Mouse (Mus musculus): ENCODE data around the gene Fate1. TPM values are rescaled to one million over a fixed set of nuclear protein-coding genes. Genes with fewer than 3 reads are reported as not detected.

Fate1 gene
- polyA plus RNA-seq, 1 experiment from 2014 or later = 0.16 TPM

DNA sequence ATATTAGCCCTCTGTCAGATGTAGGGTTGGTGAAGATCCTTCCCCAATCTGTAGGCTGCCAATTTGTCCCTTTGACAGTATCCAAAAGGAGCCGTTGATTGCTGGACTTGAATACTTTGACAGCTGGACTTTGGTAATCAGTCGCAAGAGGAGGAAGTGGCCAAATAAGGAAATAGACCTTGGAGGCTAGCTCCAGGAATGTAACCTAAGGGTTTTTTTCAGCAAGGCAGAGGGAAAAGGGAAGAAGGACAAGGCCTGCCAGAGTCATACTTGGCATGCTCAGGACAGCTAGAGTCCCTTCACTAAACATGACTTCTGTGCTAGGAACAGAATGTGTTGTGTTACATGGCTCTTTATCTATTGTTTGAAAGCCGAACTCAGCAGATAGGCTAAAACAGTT is 7.7 kb downstream of the Fate1 start:
- no peaks in the 10 kb centered on the region for H3K9me3 ChIP-seq (ENCODE audit: control insufficient read depth, low read length)
- no peak for ATAC-seq (ENCODE audit: low read depth)
- H3K4me3 ChIP-seq (ENCODE audit: low read length) = no peak overlapping the region
- 39% methylated on average over 3 of the region's 3 CpGs for WGBS
- H3K9ac ChIP-seq (ENCODE audit: low read length) = no peak overlapping the region
- no peaks in the 10 kb centered on the region for H3K27me3 ChIP-seq (ENCODE audit: control insufficient read depth, insufficient read depth, low read depth, low read length)
- no peak overlapping the region for H3K4me2 ChIP-seq (ENCODE audit: low read depth, low read length)
- no peaks in the 10 kb centered on the region for H3K36me3 ChIP-seq (ENCODE audit: control insufficient read depth, insufficient read depth, low read length)
- H3K4me1 ChIP-seq (replicated peaks; ENCODE audit: control insufficient read depth, insufficient read depth, low read length) = peaks cover 3% of the 10 kb centered on the region; the same call in 1 of the 2 replicates
- peak overlapping the region; percentile 47; the same call in 1 of the 2 replicates for H3K27ac ChIP-seq (ENCODE audit: low read length)

DNA sequence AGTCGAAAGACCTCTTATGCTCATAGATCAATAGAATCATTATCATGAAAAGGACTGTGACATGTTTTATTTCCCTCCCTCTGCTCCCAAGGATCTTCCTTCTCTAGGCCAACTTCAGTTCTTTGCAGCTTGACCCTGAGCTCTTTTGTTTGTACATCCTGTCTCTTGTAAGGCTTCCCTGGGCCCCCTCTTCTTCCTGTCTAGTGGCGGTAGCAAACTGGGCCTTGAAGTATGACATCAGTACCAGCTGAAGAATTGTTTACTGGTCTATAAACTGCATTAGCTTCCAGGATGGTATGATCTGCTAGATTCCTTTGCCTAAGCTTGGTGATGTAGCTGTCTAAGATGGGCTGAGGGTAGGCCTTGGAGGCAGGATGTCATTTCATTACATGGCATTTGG is 8.5 kb downstream of the Fate1 start:
- WGBS = 48% methylated on average over 2 of the region's 2 CpGs
- H3K4me2 ChIP-seq (ENCODE audit: low read depth, low read length) = no peak overlapping the region
- peak; percentile 34; the same call in 1 of the 2 replicates for ATAC-seq (ENCODE audit: low read depth)
- H3K4me3 ChIP-seq (ENCODE audit: low read length) = no peak overlapping the region
- peaks cover 3% of the 10 kb centered on the region; the same call in 1 of the 2 replicates for H3K4me1 ChIP-seq (replicated peaks; ENCODE audit: control insufficient read depth, insufficient read depth, low read length)
- no peaks in the 10 kb centered on the region for H3K36me3 ChIP-seq (ENCODE audit: control insufficient read depth, insufficient read depth, low read length)
- no peak overlapping the region for H3K27ac ChIP-seq (ENCODE audit: low read length)
- H3K27me3 ChIP-seq (ENCODE audit: control insufficient read depth, insufficient read depth, low read depth, low read length) = no peaks in the 10 kb centered on the region
- no peaks in the 10 kb centered on the region for H3K9me3 ChIP-seq (ENCODE audit: control insufficient read depth, low read length)
- H3K9ac ChIP-seq (ENCODE audit: low read length) = no peak overlapping the region

DNA sequence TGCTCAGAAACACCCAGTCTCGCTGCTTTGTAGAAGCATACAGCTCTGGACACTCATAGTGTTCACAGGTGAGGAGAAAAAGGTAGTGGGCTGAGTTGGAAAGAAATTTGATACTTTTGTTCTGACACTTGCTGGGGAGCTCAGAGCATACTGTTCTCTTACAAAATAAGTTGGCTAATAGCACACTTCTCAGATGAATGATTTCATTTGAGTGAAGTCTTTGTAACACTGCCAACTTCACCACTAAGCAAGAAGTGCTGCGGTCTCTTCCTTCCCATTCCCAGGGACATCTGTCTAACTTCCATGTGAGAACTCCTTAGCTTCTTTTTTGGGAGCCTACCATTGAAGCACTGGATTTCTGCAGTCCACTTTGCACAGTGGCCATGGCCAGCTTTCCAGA is 10.4 kb downstream of the Fate1 start:
- Histone ChIP-seq H3K4me1 (replicated peaks; ENCODE audit: control insufficient read depth, insufficient read depth, low read length) (peaks cover 3% of the 10 kb centered on the region; the same call in 1 of the 2 replicates), H3K27ac (ENCODE audit: low read length) (peak overlapping the region; percentile 36; the same call in 1 of the 2 replicates), H3K4me2 (ENCODE audit: low read depth, low read length) (no peak overlapping the region), H3K27me3 (ENCODE audit: control insufficient read depth, insufficient read depth, low read depth, low read length) (no peaks in the 10 kb centered on the region), H3K9ac (ENCODE audit: low read length) (no peak overlapping the region), H3K9me3 (ENCODE audit: control insufficient read depth, low read length) (no peaks in the 10 kb centered on the region), H3K36me3 (ENCODE audit: control insufficient read depth, insufficient read depth, low read length) (no peaks in the 10 kb centered on the region), H3K4me3 (ENCODE audit: low read length) (no peak overlapping the region)
- peak; percentile 35; the same call in 1 of the 2 replicates for ATAC-seq (ENCODE audit: low read depth)
- 46% methylated on average over 2 of the region's 2 CpGs for whole genome bisulfite sequencing

DNA sequence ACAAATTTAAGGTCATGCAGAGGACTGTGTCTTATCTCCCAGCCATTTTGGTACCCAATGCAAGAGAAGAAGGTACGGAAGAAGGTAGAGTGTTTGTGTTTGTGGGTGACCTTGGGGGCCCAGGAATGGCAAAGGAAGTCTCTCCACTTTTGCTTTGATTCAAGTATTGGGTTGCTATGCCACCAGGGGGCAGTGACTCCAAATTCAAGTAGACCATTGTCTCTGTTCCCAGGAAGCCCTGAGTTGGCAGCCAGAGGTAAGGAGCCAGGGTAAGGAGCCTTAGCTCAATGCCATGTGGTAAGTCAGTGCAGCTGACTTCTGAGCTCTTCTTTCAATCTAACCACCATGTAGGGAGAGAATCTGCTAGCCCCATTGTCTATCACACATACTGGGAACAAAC is 11.0 kb downstream of the Fate1 start:
- 60% methylated on average over 1 of the region's 1 CpGs for WGBS
- H3K4me1 ChIP-seq (replicated peaks; ENCODE audit: control insufficient read depth, insufficient read depth, low read length) = peaks cover 3% of the 10 kb centered on the region; the same call in 1 of the 2 replicates
- ATAC-seq (ENCODE audit: low read depth) = peak; percentile 41; the same call in 1 of the 2 replicates

GRCm38 (mm10) chrX:71991549-71991948 is 18.8 kb downstream of the Fate1 start, which contains the start of gene Cnga2:
Gene Cnga2, plus strand, starts transcription at chrX:71991849.
- Histone ChIP-seq H3K9ac (ENCODE audit: low read length) (no peak within 1 kb of the TSS), H3K36me3 (ENCODE audit: control insufficient read depth, insufficient read depth, low read length) (no peaks in the 10 kb centered on the region), H3K27ac (ENCODE audit: low read length) (no peak within 1 kb of the TSS), H3K4me3 (ENCODE audit: low read length) (no peak within 1 kb of the TSS), H3K9me3 (ENCODE audit: control insufficient read depth, low read length) (no peaks in the 10 kb centered on the region), H3K27me3 (ENCODE audit: control insufficient read depth, insufficient read depth, low read depth, low read length) (no peaks in the 10 kb centered on the region; the same call in 1 of the 2 replicates), H3K4me1 (replicated peaks; ENCODE audit: control insufficient read depth, insufficient read depth, low read length) (no peaks in the 10 kb centered on the region), H3K4me2 (ENCODE audit: low read depth, low read length) (no peak within 1 kb of the TSS)
- no peak for ATAC-seq (ENCODE audit: low read depth)
- WGBS = 71% methylated on average over 3 of the region's 3 CpGs

More for the DNA sequence above, 11.0 kb downstream of the Fate1 start:
- Histone ChIP-seq H3K4me2 (ENCODE audit: low read depth, low read length) (no peak overlapping the region), H3K27ac (ENCODE audit: low read length) (no peak overlapping the region), H3K9me3 (ENCODE audit: control insufficient read depth, low read length) (no peaks in the 10 kb centered on the region), H3K9ac (ENCODE audit: low read length) (no peak overlapping the region), H3K27me3 (ENCODE audit: control insufficient read depth, insufficient read depth, low read depth, low read length) (no peaks in the 10 kb centered on the region), H3K36me3 (ENCODE audit: control insufficient read depth, insufficient read depth, low read length) (no peaks in the 10 kb centered on the region), H3K4me3 (ENCODE audit: low read length) (no peak overlapping the region)

DNA sequence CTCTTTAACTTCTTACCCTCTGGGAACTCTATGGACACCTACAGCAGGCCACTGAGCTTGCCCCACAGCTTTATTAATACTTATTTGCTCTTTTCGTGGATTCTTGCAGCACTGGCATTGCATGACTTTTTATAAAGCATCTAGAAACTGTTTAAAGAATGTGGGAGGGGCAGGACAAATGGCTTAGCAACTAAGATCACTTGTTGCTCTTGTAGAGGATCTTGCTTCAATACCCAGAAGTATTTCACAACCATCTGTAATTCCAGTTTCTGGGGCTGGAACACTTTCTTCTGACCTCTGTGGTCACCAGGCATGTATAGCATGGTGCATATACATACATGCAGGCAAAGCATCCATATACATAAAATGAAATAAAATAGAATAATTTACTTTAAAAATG is 23.2 kb downstream of the Fate1 start:
- Histone ChIP-seq H3K4me1 (replicated peaks; ENCODE audit: control insufficient read depth, insufficient read depth, low read length) (no peaks in the 10 kb centered on the region), H3K36me3 (ENCODE audit: control insufficient read depth, insufficient read depth, low read length) (no peaks in the 10 kb centered on the region), H3K27me3 (ENCODE audit: control insufficient read depth, insufficient read depth, low read depth, low read length) (no peaks in the 10 kb centered on the region), H3K4me2 (ENCODE audit: low read depth, low read length) (no peak overlapping the region), H3K9me3 (ENCODE audit: control insufficient read depth, low read length) (no peaks in the 10 kb centered on the region), H3K4me3 (ENCODE audit: low read length) (no peak overlapping the region), H3K27ac (ENCODE audit: low read length) (no peak overlapping the region), H3K9ac (ENCODE audit: low read length) (no peak overlapping the region)
- WGBS = 21% methylated on average over 1 of the region's 1 CpGs
- peak; percentile 34; the same call in 1 of the 2 replicates for ATAC-seq (ENCODE audit: low read depth)

DNA sequence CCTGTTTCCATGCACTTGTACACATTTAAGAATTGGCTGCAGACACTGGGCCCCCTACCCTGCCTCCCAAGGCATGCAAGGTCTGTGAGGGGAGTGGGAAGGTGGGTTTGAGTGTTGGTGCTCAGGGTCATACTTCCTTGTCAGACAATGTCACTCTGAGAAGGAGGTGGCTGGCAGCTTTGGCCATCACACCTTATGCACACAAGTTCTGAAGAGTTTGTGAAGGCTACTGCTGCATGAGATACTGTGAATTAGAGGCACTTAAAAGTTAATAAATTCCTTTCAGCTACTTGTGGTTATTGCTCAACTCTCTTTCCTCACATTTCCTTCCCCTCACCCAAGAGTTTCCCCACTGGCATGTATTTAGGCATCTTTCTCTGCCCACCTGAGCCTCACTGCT is 37.1 kb downstream of the Fate1 start:
- peaks cover 4% of the 10 kb centered on the region; the same call in 1 of the 2 replicates for H3K4me1 ChIP-seq (replicated peaks; ENCODE audit: control insufficient read depth, insufficient read depth, low read length)
- H3K27ac ChIP-seq (ENCODE audit: low read length) = peak overlapping the region; percentile 45
- H3K9ac ChIP-seq (ENCODE audit: low read length) = no peak overlapping the region
- H3K4me2 ChIP-seq (ENCODE audit: low read depth, low read length) = no peak overlapping the region
- H3K4me3 ChIP-seq (ENCODE audit: low read length) = no peak overlapping the region
- peak; percentile 84 for ATAC-seq (ENCODE audit: low read depth)
- H3K9me3 ChIP-seq (ENCODE audit: control insufficient read depth, low read length) = no peaks in the 10 kb centered on the region
- no peaks in the 10 kb centered on the region for H3K27me3 ChIP-seq (ENCODE audit: control insufficient read depth, insufficient read depth, low read depth, low read length)
- H3K36me3 ChIP-seq (ENCODE audit: control insufficient read depth, insufficient read depth, low read length) = no peaks in the 10 kb centered on the region

DNA sequence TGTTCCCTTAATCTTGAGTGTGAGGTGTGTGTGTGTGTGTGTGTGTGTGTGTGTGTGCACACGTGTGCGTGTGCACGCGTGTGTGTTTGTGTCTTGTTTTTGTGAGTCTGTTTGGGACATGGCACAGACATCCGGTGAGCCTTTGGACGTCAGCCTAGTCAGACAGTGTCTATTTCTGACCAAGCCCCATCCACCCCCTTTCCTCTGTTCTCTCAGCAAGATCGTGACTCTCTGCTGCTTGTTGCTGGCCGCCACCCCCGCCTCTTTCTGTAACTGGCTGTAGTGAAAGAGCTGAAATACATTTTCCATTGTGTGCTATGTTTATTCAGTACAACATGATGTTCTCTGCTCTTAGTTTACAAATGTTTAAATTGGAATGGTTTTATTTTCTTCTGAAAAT is 39.5 kb downstream of the Fate1 start:
- ATAC-seq (ENCODE audit: low read depth) = peak; percentile 88
- Histone ChIP-seq H3K4me1 (replicated peaks; ENCODE audit: control insufficient read depth, insufficient read depth, low read length) (peaks cover 4% of the 10 kb centered on the region; the same call in 1 of the 2 replicates), H3K27me3 (ENCODE audit: control insufficient read depth, insufficient read depth, low read depth, low read length) (no peaks in the 10 kb centered on the region), H3K27ac (ENCODE audit: low read length) (peak overlapping the region; percentile 69), H3K36me3 (ENCODE audit: control insufficient read depth, insufficient read depth, low read length) (no peaks in the 10 kb centered on the region), H3K9ac (ENCODE audit: low read length) (no peak overlapping the region), H3K4me3 (ENCODE audit: low read length) (no peak overlapping the region), H3K4me2 (ENCODE audit: low read depth, low read length) (no peak overlapping the region), H3K9me3 (ENCODE audit: control insufficient read depth, low read length) (no peaks in the 10 kb centered on the region)
- 40% methylated on average over 9 of the region's 9 CpGs for WGBS

DNA sequence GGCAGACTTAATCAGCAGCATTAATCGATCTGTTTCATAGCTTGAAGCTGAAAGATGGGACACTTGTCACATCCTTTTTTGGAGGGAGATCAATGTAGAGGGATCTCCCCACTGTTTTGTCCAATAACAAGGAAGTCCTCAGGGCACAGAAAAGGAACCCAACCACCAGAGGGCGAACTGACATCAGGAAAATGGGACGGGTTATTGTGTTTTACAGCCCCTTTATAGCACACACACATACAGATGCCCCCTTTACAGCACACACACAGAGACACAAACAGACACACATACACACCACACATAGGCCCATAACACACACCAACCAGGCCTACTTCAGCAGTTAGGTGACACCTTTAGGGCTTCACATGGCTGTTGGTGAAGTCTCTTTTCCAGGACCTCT is 40.0 kb downstream of the Fate1 start:
- WGBS = 30% methylated on average over 3 of the region's 3 CpGs
- Histone ChIP-seq H3K36me3 (ENCODE audit: control insufficient read depth, insufficient read depth, low read length) (no peaks in the 10 kb centered on the region), H3K4me1 (replicated peaks; ENCODE audit: control insufficient read depth, insufficient read depth, low read length) (peaks cover 4% of the 10 kb centered on the region; the same call in 1 of the 2 replicates), H3K9ac (ENCODE audit: low read length) (no peak overlapping the region), H3K4me3 (ENCODE audit: low read length) (no peak overlapping the region), H3K9me3 (ENCODE audit: control insufficient read depth, low read length) (no peaks in the 10 kb centered on the region), H3K27ac (ENCODE audit: low read length) (peak overlapping the region; percentile 69), H3K27me3 (ENCODE audit: control insufficient read depth, insufficient read depth, low read depth, low read length) (no peaks in the 10 kb centered on the region), H3K4me2 (ENCODE audit: low read depth, low read length) (no peak overlapping the region)
- peak; percentile 42; the same call in 1 of the 2 replicates for ATAC-seq (ENCODE audit: low read depth)

Data from lung, embryonic 16.5 days (tissue).